Mouse (Mus musculus) frontal cortex, postnatal 10 days (tissue): ENCODE results near the gene Alyref.

Experiments used
- DNase-seq, 2 experiments: peaks; one replicate each; pipeline ENCODE4 v3.0.0; 2022; ENCODE audit warnings: low spot score in 2 of 2, mixed read lengths in 1 of 2

The Alyref gene

DNA sequence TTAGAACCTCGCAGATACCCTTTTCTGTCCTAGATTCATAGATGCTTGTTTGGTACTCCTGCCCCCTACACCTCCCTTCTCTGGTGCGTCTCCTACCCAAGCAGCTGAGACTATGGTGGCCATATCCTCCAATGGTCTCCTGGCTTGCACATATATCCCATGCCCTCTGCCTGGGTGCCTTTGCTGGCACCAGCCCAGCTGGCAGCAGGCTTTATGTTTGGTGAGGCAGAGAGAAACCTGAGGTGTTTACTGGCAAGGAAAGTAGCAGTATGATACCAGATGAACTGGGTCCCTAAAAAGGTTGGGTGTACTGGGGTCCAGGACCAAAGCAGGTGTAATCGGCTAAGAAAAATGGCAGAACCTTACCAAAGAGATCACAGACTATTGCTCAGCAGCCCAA is 52.2 kb downstream of the Alyref start:
- no peak for DNase-seq

DNA sequence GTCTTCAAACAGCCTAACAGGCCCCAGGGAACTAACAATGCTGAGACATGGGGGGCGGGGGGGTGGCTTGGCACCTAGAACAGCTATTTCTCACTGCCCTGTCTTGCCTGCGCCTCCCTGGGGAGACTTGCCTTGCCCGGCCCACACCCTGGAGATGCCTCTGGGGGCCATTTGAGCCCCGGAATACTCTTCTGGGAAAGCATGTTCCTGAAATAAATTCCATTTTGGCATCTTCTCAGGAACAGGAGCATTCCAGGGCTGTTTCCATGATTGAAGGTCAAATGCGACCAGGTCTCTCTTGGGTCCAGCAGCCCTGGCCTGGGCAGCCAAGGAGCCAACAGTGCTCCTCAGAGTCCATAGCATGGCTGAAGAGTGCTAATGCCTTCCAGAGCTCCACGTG is 55.8 kb downstream of the Alyref start:
- no peak for DNase-seq
